Mouse (Mus musculus) limb, embryonic 14.5 days (tissue): ENCODE results near the gene Zscan2. TPM values are rescaled to one million over a fixed set of nuclear protein-coding genes. Genes with fewer than 3 reads are reported as not detected.

Experiments used
- ATAC-seq: fragments of 200-750 bp; cut with Nextera tagmentation; 2 replicates; pipeline ENCODE4 v1.8.0; 2017; ENCODE audit warnings: low read depth, moderate number of reproducible peaks, moderate TSS enrichment; ENCODE audit not compliant: low FRiP score
- DNase-seq: peaks from one replicate; pipeline ENCODE4 v3.0.0-alpha.2; 2015; ENCODE audit warnings: low spot score
- H3K27ac ChIP-seq: fragments of 300-500 bp; sonication (generic); replicated peaks from 2 replicates; pipeline ENCODE4 v1.5.1; 2014; ENCODE audit warnings: low read depth, mild to moderate bottlenecking, low read length, moderate library complexity, mixed read lengths
- H3K27me3 ChIP-seq: fragments of 300-500 bp; sonication (generic); 2 replicates; pipeline ENCODE4 v1.6.1; 2014; ENCODE audit warnings: low read length, mixed read lengths; ENCODE audit not compliant: control insufficient read depth, insufficient read depth
- H3K36me3 ChIP-seq: fragments of 300-500 bp; sonication (generic); 2 replicates; pipeline ENCODE4 v1.6.1; 2014; ENCODE audit warnings: mild to moderate bottlenecking, low read length, moderate library complexity, mixed read lengths; ENCODE audit not compliant: control insufficient read depth, insufficient read depth
- H3K4me1 ChIP-seq: fragments of 300-500 bp; sonication (generic); 2 replicates; pipeline ENCODE4 v1.6.1; 2014; ENCODE audit warnings: antibody characterized with exemption, low read length, mixed read lengths; ENCODE audit not compliant: control insufficient read depth, insufficient read depth
- H3K4me2 ChIP-seq: fragments of 300-500 bp; sonication (generic); replicated peaks from 2 replicates; pipeline ENCODE4 v1.6.1; 2014; ENCODE audit warnings: low read depth, mild to moderate bottlenecking, low read length, moderate library complexity; ENCODE audit not compliant: severe bottlenecking
- H3K4me3 ChIP-seq: fragments of 300-500 bp; sonication (generic); replicated peaks from 2 replicates; pipeline ENCODE4 v1.5.1; 2014; ENCODE audit warnings: low read length
- H3K9ac ChIP-seq: fragments of 300-500 bp; sonication (generic); 2 replicates; pipeline ENCODE4 v1.6.1; 2014; ENCODE audit warnings: mild to moderate bottlenecking, low read depth, low read length, moderate library complexity; ENCODE audit not compliant: severe bottlenecking
- H3K9me3 ChIP-seq: fragments of 300-500 bp; sonication (generic); 2 replicates; pipeline ENCODE4 v1.6.1; 2016; ENCODE audit warnings: low read length; ENCODE audit not compliant: control insufficient read depth
- POLR2A ChIP-seq: fragments of 200-500 bp; IDR thresholded peaks from 2 replicates; pipeline ENCODE4 v1.8.0; 2012; ENCODE audit warnings: inconsistent platforms, mild to moderate bottlenecking, moderate library complexity, borderline replicate concordance; ENCODE audit not compliant: insufficient read depth, insufficient read length; ENCODE audit errors: extremely low read depth
- WGBS: fragments of 180-500 bp; shearing (Covaris S2); extraction: QIAGEN DNeasy Blood & Tissue Kit; methylation state at CpG from one replicate; pipeline ENCODE4 v1.1.7; 2014; 5-methylcytosine and 5-hydroxymethylcytosine counted together
- polyA plus RNA-seq, 2 experiments: library from polyadenylated mRNA; depleted of rRNA in 1 of 2; stranded (reverse) in 1 of 2; unstranded in 1 of 2; fragments of >200 nt; fragmentation: Nextera tagmentation in 1 of 2; extraction: Ambion mirVana in 1 of 2; gene quantifications; 2 replicates each; pipeline versions ENCODE4 v1.2.1 to v1.2.3; 2012 to 2014

The Zscan2 gene
- polyA plus RNA-seq, 2 experiments, result 2.7 to 19.8 TPM

DNA sequence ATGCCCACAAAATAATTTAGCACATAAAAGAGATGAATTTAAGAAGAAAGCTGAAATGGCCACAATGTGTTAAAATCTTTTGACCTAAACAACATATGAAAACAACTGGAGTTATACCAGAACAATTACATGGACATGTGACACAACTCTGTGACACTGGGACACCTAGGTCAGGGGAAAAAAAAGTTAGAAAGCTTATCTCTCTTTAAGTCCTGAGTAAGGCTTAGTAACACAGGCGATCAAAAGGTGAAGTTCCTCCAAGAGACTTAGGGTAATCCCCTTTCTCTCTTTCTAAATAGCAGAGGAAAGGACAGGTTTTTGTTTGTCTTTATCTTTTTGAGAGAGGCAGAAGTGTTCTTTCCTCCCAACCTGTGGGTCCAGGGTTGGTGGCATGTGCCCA lies 20.5 kb upstream of the Zscan2 start:
- Histone ChIP-seq H3K4me1 (no peaks in the 10 kb centered on the region), H3K4me2 (no peak overlapping the region), H3K9ac (no peak overlapping the region), H3K27me3 (no peaks in the 10 kb centered on the region), H3K4me3 (no peak overlapping the region), H3K36me3 (no peaks in the 10 kb centered on the region), H3K9me3 (no peaks in the 10 kb centered on the region), H3K27ac (no peak overlapping the region)
- ATAC-seq, result no peak
- 43% methylated on average over 1 of the region's 1 CpGs for WGBS
- no peak for TF ChIP-seq POLR2A
- DNase-seq, result no peak

DNA sequence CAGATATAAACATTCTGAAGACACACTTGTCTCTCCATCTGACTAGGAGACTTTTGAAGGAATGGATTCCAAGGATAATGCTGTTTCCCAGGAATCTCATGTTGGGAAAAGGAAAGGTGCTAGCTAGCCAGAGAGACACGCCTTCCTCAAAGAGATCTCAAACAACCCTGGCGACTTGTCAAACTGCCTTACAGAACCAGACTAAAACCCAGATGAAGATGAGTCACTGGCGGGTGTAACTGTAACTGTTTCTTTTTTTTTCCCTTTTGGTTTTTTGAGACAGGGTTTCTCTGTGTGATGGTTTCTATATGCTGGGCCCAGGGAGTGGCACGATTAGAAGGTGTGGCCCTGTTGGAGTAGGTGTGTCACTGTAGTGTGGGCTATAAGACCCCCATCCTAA lies 19.8 kb upstream of the Zscan2 start:
- Histone ChIP-seq H3K27me3 (no peaks in the 10 kb centered on the region), H3K9ac (no peak overlapping the region), H3K9me3 (no peaks in the 10 kb centered on the region), H3K27ac (no peak overlapping the region), H3K4me3 (no peak overlapping the region), H3K36me3 (no peaks in the 10 kb centered on the region), H3K4me1 (no peaks in the 10 kb centered on the region), H3K4me2 (no peak overlapping the region)
- no peak for ATAC-seq
- WGBS, result 76% methylated on average over 4 of the region's 4 CpGs
- no peak for DNase-seq
- no peak for TF ChIP-seq POLR2A

DNA sequence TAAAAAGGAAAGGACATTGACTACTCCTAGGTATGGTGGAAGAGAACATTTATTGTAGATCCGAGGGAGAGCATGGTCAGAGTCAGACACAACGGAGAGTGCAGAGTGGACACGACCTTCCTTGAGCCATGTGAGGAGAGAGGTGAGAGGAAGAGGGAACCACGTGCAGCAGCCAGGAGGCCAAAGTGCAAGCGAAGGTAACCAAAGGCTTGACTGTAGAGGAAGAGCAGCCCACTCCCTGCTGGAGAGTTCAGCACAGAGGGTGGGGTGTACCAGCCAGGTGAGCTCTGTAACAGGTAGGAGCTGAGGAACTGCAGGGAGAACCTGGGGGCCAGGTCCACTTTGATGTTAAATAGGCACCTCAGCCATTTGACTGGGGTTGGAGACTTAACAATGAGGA lies 18.6 kb upstream of the Zscan2 start:
- no peak for ATAC-seq
- Histone ChIP-seq H3K4me1 (no peaks in the 10 kb centered on the region), H3K4me2 (no peak overlapping the region), H3K9me3 (no peaks in the 10 kb centered on the region), H3K9ac (no peak overlapping the region), H3K36me3 (no peaks in the 10 kb centered on the region), H3K4me3 (no peak overlapping the region), H3K27me3 (no peaks in the 10 kb centered on the region), H3K27ac (no peak overlapping the region)
- 68% methylated on average over 5 of the region's 5 CpGs for WGBS
- DNase-seq, result no peak
- TF ChIP-seq POLR2A, result no peak

DNA sequence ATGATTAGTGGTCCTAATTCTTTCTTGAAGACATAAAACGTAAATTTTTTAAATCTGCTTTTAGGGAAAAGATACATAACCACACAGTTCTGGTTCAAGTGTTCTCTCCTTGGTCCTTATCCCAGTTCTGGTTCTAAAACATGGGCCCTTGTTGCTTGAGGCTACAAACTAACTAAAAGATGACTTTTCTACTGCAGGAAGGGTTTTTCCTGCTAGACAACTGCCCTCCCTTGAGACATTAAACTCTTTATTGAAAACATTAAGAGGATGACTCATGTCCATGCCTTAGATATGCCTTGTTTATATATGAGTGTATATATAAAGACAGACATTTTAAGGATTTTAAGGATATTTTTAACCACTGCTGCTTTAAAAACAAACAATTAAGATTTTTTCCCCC lies 17.5 kb upstream of the Zscan2 start:
- Histone ChIP-seq H3K27ac (no peak overlapping the region), H3K4me1 (no peaks in the 10 kb centered on the region), H3K4me2 (no peak overlapping the region), H3K9me3 (no peaks in the 10 kb centered on the region), H3K9ac (no peak overlapping the region), H3K36me3 (no peaks in the 10 kb centered on the region), H3K4me3 (no peak overlapping the region), H3K27me3 (no peaks in the 10 kb centered on the region)
- ATAC-seq (no peak), DNase-seq (no peak)
- WGBS, result 87% methylated on average over 1 of the region's 1 CpGs
- no peak for TF ChIP-seq POLR2A

DNA sequence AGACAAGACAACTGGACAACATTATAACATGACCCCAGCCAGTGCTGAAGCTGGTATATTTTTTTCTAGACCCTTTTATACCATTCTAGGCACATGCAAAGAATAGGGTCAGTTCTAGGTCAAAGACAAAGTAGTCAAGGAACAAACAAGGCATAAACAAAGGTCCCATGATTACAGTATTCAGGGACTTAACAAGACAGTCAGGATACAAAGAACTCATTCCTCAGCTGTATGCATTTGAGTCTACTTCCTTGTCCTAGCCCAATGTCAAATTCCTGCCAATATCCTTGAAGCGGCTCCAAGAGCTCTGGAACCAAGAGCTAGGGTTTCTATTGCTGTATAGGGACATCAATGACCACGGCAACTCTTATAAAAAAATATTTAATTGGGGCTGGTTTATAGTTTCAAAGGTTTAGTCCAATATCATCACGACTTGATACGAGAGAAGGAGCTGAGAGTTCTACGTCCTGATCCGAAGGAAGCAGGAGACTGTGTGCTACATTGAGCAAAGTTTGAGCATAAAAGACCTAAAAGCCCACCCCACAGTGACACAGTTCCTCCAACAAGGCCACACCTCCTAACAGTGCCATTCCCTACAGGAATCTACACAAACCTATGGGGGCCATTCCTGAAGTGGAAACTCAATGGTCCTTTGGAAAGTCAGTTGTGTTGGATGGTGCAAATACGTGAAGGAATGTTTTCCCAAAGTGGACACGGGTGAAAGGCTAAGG lies 16.6 kb upstream of the Zscan2 start:
- 80% methylated on average over 8 of the region's 8 CpGs for WGBS
- no peak overlapping the region for H3K4me3 ChIP-seq
- no peak for TF ChIP-seq POLR2A
- H3K36me3 ChIP-seq, result no peaks in the 10 kb centered on the region
- H3K4me1 ChIP-seq, result no peaks in the 10 kb centered on the region
- no peak overlapping the region for H3K4me2 ChIP-seq
- no peaks in the 10 kb centered on the region for H3K27me3 ChIP-seq
- DNase-seq (no peak), ATAC-seq (no peak)
- H3K9ac ChIP-seq, result no peak overlapping the region
- no peaks in the 10 kb centered on the region for H3K9me3 ChIP-seq
- H3K27ac ChIP-seq, result no peak overlapping the region
